Mouse (Mus musculus) brain, embryonic 18.5 days (tissue): ENCODE results near the gene Cib1.

Source experiments
- DNase-seq: peaks from one replicate; pipeline ENCODE4 v3.0.0-alpha.2; 2012; ENCODE audit warnings: low read depth, low spot score

The Cib1 gene

GRCm38 (mm10) chr7:80233799-80234198 is 1.2 kb upstream of the Cib1 start:
- no peak for DNase-seq

- no peak for DNase-seq
These were observed 583 bp downstream of the Cib1 start for GRCm38 (mm10) chr7:80231971-80232488.

GRCm38 (mm10) chr7:80230196-80230595 is 2.4 kb downstream of the Cib1 start:
- no peak for DNase-seq

GRCm38 (mm10) chr7:80227065-80227464 is 5.5 kb downstream of the Cib1 start:
- DNase-seq = no peak

- DNase-seq = no peak
These were observed 11.3 kb downstream of the Cib1 start for GRCm38 (mm10) chr7:80221179-80221750.

GRCm38 (mm10) chr7:80220237-80220797 is 12.3 kb downstream of the Cib1 start:
- no peak for DNase-seq

- no peak for DNase-seq
These were observed 13.9 kb downstream of the Cib1 start for GRCm38 (mm10) chr7:80218666-80219065.

GRCm38 (mm10) chr7:80216566-80216965 is 16.0 kb downstream of the Cib1 start:
- DNase-seq = no peak

- no peak for DNase-seq
These were observed 17.2 kb downstream of the Cib1 start for GRCm38 (mm10) chr7:80215398-80215797.

- DNase-seq = no peak
These were observed 18.2 kb downstream of the Cib1 start for GRCm38 (mm10) chr7:80214459-80214858.

- no peak for DNase-seq
These were observed 19.0 kb downstream of the Cib1 start for GRCm38 (mm10) chr7:80213604-80214003.

GRCm38 (mm10) chr7:80210982-80211381 is 21.6 kb downstream of the Cib1 start:
- DNase-seq = no peak

GRCm38 (mm10) chr7:80209669-80210068 is 22.9 kb downstream of the Cib1 start:
- no peak for DNase-seq

GRCm38 (mm10) chr7:80208738-80209430 is 23.7 kb downstream of the Cib1 start:
- DNase-seq = no peak

GRCm38 (mm10) chr7:80208026-80208642 is 24.5 kb downstream of the Cib1 start:
- DNase-seq = no peak

GRCm38 (mm10) chr7:80207314-80207731 is 25.3 kb downstream of the Cib1 start:
- DNase-seq = no peak

- no peak for DNase-seq
These were observed 26.7 kb downstream of the Cib1 start for GRCm38 (mm10) chr7:80205705-80206589.

GRCm38 (mm10) chr7:80204961-80205360 is 27.7 kb downstream of the Cib1 start:
- no peak for DNase-seq

- no peak for DNase-seq
These were observed 28.3 kb downstream of the Cib1 start for GRCm38 (mm10) chr7:80204362-80204761.

GRCm38 (mm10) chr7:80203638-80204096 is 28.9 kb downstream of the Cib1 start:
- DNase-seq = no peak

- DNase-seq = no peak
These were observed 29.7 kb downstream of the Cib1 start for GRCm38 (mm10) chr7:80202961-80203360.
